Mouse (Mus musculus) heart, postnatal 0 days (tissue): Measurements from ENCODE around the gene Cacna1c. TPM values are rescaled to one million over a fixed set of nuclear protein-coding genes. Genes with fewer than 3 reads are reported as not detected.

Source experiments
- ATAC-seq: fragments of 200-750 bp; cut with Nextera tagmentation; 2 replicates; pipeline ENCODE4 v1.8.0; 2017; ENCODE audit warnings: low read depth, moderate number of reproducible peaks, moderate library complexity; ENCODE audit not compliant: insufficient read depth
- DNase-seq: peaks from one replicate; pipeline ENCODE4 v3.0.0-alpha.2; 2016; ENCODE audit warnings: low spot score
- H3K27ac ChIP-seq: fragments of 300-500 bp; sonication (generic); 2 replicates; pipeline ENCODE4 v1.5.1; 2014; ENCODE audit warnings: low read depth, mild to moderate bottlenecking
- H3K27me3 ChIP-seq: fragments of 300-500 bp; sonication (generic); 2 replicates; pipeline ENCODE4 v1.6.1; 2014; ENCODE audit warnings: low read length, mixed read lengths; ENCODE audit not compliant: control insufficient read depth, insufficient read depth
- H3K36me3 ChIP-seq: fragments of 300-500 bp; sonication (generic); replicated peaks from 2 replicates; pipeline ENCODE4 v1.6.1; 2014; ENCODE audit warnings: low read length, mixed read lengths; ENCODE audit not compliant: control insufficient read depth, insufficient read depth
- H3K4me1 ChIP-seq: fragments of 300-500 bp; sonication (generic); 2 replicates; pipeline ENCODE4 v1.6.1; 2014; ENCODE audit warnings: antibody characterized with exemption; ENCODE audit not compliant: control insufficient read depth, insufficient read depth
- H3K4me2 ChIP-seq: fragments of 300-500 bp; sonication (generic); 2 replicates; pipeline ENCODE4 v1.6.1; 2014; ENCODE audit warnings: low read depth, mild to moderate bottlenecking, low read length, moderate library complexity
- H3K4me3 ChIP-seq: fragments of 300-500 bp; sonication (generic); 2 replicates; pipeline ENCODE4 v1.5.1; 2014; ENCODE audit warnings: low read depth, low read length
- H3K9ac ChIP-seq: fragments of 300-500 bp; sonication (generic); replicated peaks from 2 replicates; pipeline ENCODE4 v1.6.1; 2014; ENCODE audit warnings: low read depth, low read length, mixed read lengths
- H3K9me3 ChIP-seq: fragments of 300-500 bp; sonication (generic); replicated peaks from 2 replicates; pipeline ENCODE4 v1.6.1; 2016; ENCODE audit warnings: low read length; ENCODE audit not compliant: control insufficient read depth
- CTCF ChIP-seq: IDR thresholded peaks from 2 replicates; pipeline ENCODE4 v1.5.1; 2016; ENCODE audit warnings: antibody characterized with exemption, control low read depth, low read depth
- EP300 ChIP-seq: IDR thresholded peaks from 2 replicates; pipeline ENCODE4 v1.6.1; 2016; ENCODE audit warnings: antibody characterized with exemption, low read depth
- WGBS: fragments of 180-500 bp; shearing (Covaris S2); extraction: QIAGEN DNeasy Blood & Tissue Kit; methylation state at CpG from one replicate; pipeline ENCODE4 v1.1.7; 2014; 5-methylcytosine and 5-hydroxymethylcytosine counted together
- polyA plus RNA-seq: library from polyadenylated mRNA; unstranded; fragments of >200 nt; fragmentation: Nextera tagmentation; extraction: Ambion mirVana; gene quantifications from 2 replicates; pipeline ENCODE4 v1.2.1, GENCODE M21; 2015
- total RNA-seq: library from RNA; depleted of rRNA; stranded (reverse); fragments of >200 nt; gene quantifications from 2 replicates; pipeline ENCODE4 v1.2.3, GENCODE M21; 2014; ENCODE audit warnings: low replicate concordance

The Cacna1c gene
- total and polyA plus RNA-seq, 2 experiments from 2014 or later: 51.3 to 159 TPM

- peaks cover 25% of the 10 kb centered on the region for H3K4me1 ChIP-seq
- no peak overlapping the region for H3K4me3 ChIP-seq
- H3K9ac ChIP-seq: no peak overlapping the region
- TF ChIP-seq CTCF: no peak
- no peak for TF ChIP-seq EP300
- H3K27ac ChIP-seq: no peak overlapping the region
- DNase-seq (no peak), ATAC-seq (no peak)
- WGBS: 65% methylated on average over 9 of the region's 10 CpGs
- H3K9me3 ChIP-seq: no peaks in the 10 kb centered on the region
- no peaks in the 10 kb centered on the region for H3K36me3 ChIP-seq
- no peaks in the 10 kb centered on the region for H3K27me3 ChIP-seq
- H3K4me2 ChIP-seq: no peak overlapping the region
These were observed 224.2 kb downstream of the Cacna1c start for GRCm38 (mm10) chr6:118971844-118972531.

DNA sequence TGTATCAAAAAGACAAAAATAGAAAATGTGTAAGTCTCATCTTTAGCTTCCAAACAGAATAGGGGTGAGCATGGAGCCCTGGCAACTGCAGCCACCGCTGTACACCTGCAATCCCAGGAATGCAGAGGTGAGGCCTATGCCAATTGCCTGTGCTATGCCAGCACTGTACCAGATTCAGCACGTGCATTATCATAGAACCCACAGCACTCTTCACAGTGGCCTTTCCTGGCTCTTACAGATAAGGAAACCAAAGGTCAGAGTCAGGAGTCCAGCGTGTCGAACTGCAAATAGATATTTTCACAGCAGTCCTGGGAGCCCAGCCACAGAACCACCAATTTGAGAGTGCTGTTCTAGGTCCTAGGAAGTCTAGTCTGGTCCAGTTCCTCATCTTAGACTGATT lies 227.4 kb downstream of the Cacna1c start:
- no peaks in the 10 kb centered on the region for H3K36me3 ChIP-seq
- no peak overlapping the region for H3K27ac ChIP-seq
- no peak overlapping the region for H3K4me3 ChIP-seq
- no peak for DNase-seq
- no peak overlapping the region for H3K4me2 ChIP-seq
- H3K4me1 ChIP-seq: peaks cover 28% of the 10 kb centered on the region
- no peak for ATAC-seq
- WGBS: 18% methylated on average over 4 of the region's 4 CpGs
- H3K9ac ChIP-seq: no peak overlapping the region
- TF ChIP-seq EP300 (no peak), CTCF (no peak)
- H3K27me3 ChIP-seq: no peaks in the 10 kb centered on the region
- no peaks in the 10 kb centered on the region for H3K9me3 ChIP-seq

GRCm38 (mm10) chr6:118966904-118967303 lies 229.3 kb downstream of the Cacna1c start:
- Histone ChIP-seq H3K9ac (no peak overlapping the region), H3K27ac (no peak overlapping the region), H3K36me3 (no peaks in the 10 kb centered on the region), H3K9me3 (no peaks in the 10 kb centered on the region), H3K4me2 (no peak overlapping the region), H3K27me3 (no peaks in the 10 kb centered on the region), H3K4me1 (peaks cover 29% of the 10 kb centered on the region), H3K4me3 (no peak overlapping the region)
- DNase-seq: no peak
- ATAC-seq: no peak
- 41% methylated on average over 4 of the region's 4 CpGs for WGBS
- TF ChIP-seq EP300 (no peak), CTCF (no peak)

DNA sequence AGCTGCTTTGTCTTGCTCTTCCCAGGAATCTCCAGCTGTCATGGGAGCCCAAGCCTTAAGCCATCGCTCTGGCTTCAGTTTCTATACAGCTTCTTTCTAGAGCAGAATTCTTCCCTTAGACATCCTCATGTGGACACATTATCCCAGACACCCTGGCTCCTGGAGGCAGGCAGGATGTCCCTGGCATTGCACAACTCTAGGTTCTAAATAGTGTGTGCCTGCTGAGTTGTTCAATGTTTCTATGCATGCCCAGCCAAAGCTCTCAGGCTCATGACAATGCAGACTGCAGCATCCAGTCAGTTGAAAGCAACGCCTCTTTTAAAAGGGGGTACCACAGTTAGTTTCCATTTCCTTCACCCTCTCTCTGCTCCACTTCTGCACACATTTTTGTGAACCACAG lies 230.6 kb downstream of the Cacna1c start:
- H3K36me3 ChIP-seq: no peaks in the 10 kb centered on the region
- H3K4me2 ChIP-seq: no peak overlapping the region
- H3K4me1 ChIP-seq: peaks cover 33% of the 10 kb centered on the region
- DNase-seq (no peak), ATAC-seq (no peak)
- no peak overlapping the region for H3K9ac ChIP-seq
- H3K4me3 ChIP-seq: no peak overlapping the region
- 77% methylated on average over 2 of the region's 2 CpGs for WGBS
- H3K9me3 ChIP-seq: no peaks in the 10 kb centered on the region
- TF ChIP-seq CTCF (no peak), EP300 (no peak)
- H3K27me3 ChIP-seq: no peaks in the 10 kb centered on the region
- no peak overlapping the region for H3K27ac ChIP-seq

DNA sequence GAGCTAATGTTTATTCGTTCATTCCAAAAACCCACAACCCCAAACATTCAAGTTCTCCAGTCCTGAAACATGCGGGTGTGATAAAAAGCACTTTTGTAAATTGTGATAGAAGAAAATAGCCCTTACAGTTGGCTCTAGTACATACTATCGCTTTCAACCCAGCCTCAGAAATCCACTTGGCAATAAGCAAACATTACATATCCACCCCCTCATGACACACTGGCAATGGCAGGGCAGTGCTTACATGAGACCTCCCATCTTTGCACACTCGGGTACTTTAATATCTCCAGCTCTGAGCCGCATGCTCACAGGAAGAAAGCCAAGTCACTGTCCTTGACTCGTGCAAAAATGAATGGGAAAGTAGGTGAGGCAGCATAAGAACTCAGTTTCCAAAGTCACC lies 232.4 kb downstream of the Cacna1c start:
- 32% methylated on average over 6 of the region's 6 CpGs for WGBS
- DNase-seq (no peak), ATAC-seq (peak; percentile 15; the same call in 1 of the 2 replicates)
- H3K4me1 ChIP-seq: peaks cover 48% of the 10 kb centered on the region
- H3K4me2 ChIP-seq: 0 out of 2 replicates have a peak overlapping the region, but pooled peaks have one; percentile 13
- H3K36me3 ChIP-seq: no peaks in the 10 kb centered on the region
- H3K9me3 ChIP-seq: no peaks in the 10 kb centered on the region
- H3K27me3 ChIP-seq: no peaks in the 10 kb centered on the region
- TF ChIP-seq EP300 (no peak), CTCF (no peak)
- no peak overlapping the region for H3K9ac ChIP-seq
- no peak overlapping the region for H3K4me3 ChIP-seq
- peak overlapping the region; percentile 39 for H3K27ac ChIP-seq

DNA sequence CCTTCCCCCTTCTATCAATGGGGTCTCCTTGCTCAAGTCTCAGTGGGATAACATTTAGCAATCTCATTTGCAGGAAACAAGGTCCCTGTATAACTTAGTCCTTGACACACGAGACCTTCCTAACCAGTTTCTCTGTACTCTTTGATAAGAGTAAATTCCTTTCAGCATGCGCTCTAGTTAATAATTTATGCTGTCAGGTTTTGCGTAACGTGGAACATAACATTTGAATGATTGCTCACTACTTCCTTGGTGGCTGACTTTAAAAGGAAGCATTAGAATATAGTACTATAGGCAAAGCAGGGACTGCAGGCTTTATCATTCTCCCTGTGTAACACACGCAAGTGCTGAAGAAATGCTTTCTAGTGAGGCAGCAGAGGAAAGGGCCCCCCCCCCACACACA lies 232.9 kb downstream of the Cacna1c start:
- no peak for ATAC-seq
- no peak for DNase-seq
- peak overlapping the region; percentile 39 for H3K27ac ChIP-seq
- no peaks in the 10 kb centered on the region for H3K27me3 ChIP-seq
- no peak overlapping the region for H3K9ac ChIP-seq
- H3K9me3 ChIP-seq: no peaks in the 10 kb centered on the region
- no peak overlapping the region for H3K4me3 ChIP-seq
- H3K4me1 ChIP-seq: peaks cover 45% of the 10 kb centered on the region
- no peaks in the 10 kb centered on the region for H3K36me3 ChIP-seq
- H3K4me2 ChIP-seq: 0 out of 2 replicates have a peak overlapping the region, but pooled peaks have one; percentile 13
- TF ChIP-seq CTCF: no peak
- TF ChIP-seq EP300: no peak
- WGBS: 26% methylated on average over 5 of the region's 5 CpGs
